In the genomic region with DNA sequence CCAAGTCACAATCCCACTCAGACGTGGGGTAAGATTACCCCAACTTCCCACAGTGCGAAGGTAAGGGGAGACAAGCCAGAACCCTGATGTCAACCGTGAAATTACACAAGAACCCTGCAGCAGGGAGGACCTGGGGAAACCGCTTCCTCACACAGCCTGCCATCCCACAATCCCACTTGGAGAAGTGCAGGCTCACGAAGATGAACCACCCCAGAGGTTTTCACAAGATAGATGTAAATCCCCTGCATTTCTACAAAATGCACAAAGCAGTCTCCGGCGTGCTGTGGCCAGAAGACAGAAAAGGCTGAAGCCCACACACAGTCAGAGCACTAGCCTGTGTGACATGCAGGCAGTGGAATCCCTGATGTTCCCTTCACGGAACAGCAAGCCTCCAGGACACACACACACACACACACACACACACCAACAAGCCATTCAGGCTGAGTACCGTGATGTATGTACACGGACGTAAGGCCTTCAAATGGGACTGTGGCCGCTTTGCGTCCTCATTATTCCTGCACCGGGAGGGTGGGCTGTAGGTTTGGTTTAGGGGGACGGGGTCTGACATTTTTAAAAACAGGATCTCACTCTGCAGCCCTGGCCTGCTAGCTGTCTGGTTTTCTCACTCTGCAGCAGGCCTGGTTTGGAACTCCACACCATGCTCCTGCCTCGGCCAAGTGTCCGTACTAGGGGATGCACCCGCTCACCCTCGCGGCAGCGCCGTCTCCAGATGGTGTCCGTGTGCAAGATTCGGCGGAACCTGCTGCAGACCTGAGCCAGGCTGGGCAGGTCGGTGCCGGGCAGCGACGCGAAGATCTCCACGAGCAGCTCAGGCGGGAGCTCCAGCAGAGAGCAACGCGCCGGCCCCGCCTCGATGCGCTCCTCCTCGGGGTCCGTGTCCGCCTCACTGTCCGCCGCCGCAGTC, we compare ENCODE assay signal across 8 mouse cellular contexts. TPM values are rescaled to one million over a fixed set of nuclear protein-coding genes. Genes with fewer than 3 reads are reported as not detected.
DNase-seq lines count a peak whose midpoint lies in the region; ATAC-seq and TF ChIP-seq lines count a peak whose summit lies in the region.

No protein-coding gene starts in this region.

- H3K27me3 ChIP-seq in heart, adult 2 months (ENCODE audit: control insufficient read depth, insufficient read depth, low read length): no peaks in the 10 kb centered on the region
- H3K27me3 ChIP-seq in hindbrain, embryonic 15.5 days: no peaks in the 10 kb centered on the region
- no peaks in the 10 kb centered on the region for H3K27me3 ChIP-seq in midbrain, embryonic 14.5 days (ENCODE audit: control insufficient read depth, insufficient read depth, low read length)

- no peaks in the 10 kb centered on the region for H3K36me3 ChIP-seq in heart, adult 2 months (ENCODE audit: control insufficient read depth, insufficient read depth, low read length)
- no peaks in the 10 kb centered on the region for H3K36me3 ChIP-seq in hindbrain, embryonic 15.5 days
- H3K36me3 ChIP-seq in midbrain, embryonic 14.5 days (ENCODE audit: control insufficient read depth, insufficient read depth, low read length): no peaks in the 10 kb centered on the region

- peaks cover 18% of the 10 kb centered on the region for H3K4me1 ChIP-seq in heart, adult 2 months (ENCODE audit: control insufficient read depth, insufficient read depth, low read length)
- peaks cover 37% of the 10 kb centered on the region for H3K4me1 ChIP-seq in hindbrain, embryonic 15.5 days (replicated peaks)
- H3K4me1 ChIP-seq in midbrain, embryonic 14.5 days (ENCODE audit: control insufficient read depth, insufficient read depth, low read length): peaks cover 17% of the 10 kb centered on the region

- peak overlapping the region; percentile 91 for H3K4me2 ChIP-seq in hindbrain, embryonic 15.5 days
- H3K4me2 ChIP-seq in midbrain, embryonic 14.5 days (ENCODE audit: low read length): peak overlapping the region; percentile 83

- intact Hi-C loops in heart, adult 2 months (cut with DNase I): loop anchor here (1.0 kb wide), 1 partner anchor 31 kb away; no protein-coding TSS in a partner anchor

- H3K79me2 ChIP-seq in heart, adult 2 months (replicated peaks; ENCODE audit: control insufficient read depth, insufficient read depth, low read length): no peaks in the 10 kb centered on the region; the same call in 1 of the 2 replicates

- no peaks in the 10 kb centered on the region for H3K9me3 ChIP-seq in hindbrain, embryonic 15.5 days
- no peaks in the 10 kb centered on the region for H3K9me3 ChIP-seq in midbrain, embryonic 14.5 days (ENCODE audit: control insufficient read depth, low read length)

- peak overlapping the region; percentile 82 for H3K27ac ChIP-seq in heart, adult 2 months
- H3K27ac ChIP-seq in hindbrain, embryonic 15.5 days (replicated peaks): peak overlapping the region; percentile 79
- peak overlapping the region; percentile 74 for H3K27ac ChIP-seq in midbrain, embryonic 14.5 days (replicated peaks; ENCODE audit: low read depth, low read length)

- WGBS in heart, adult 2 months: 2% methylated on average over 40 of the region's 44 CpGs
- 1% methylated on average over 43 of the region's 44 CpGs for WGBS in hindbrain, embryonic 15.5 days
- WGBS in midbrain, embryonic 14.5 days: 1% methylated on average over 39 of the region's 44 CpGs

- peak; percentile 15 for ATAC-seq in common myeloid progenitor, adult 5-6 weeks (replicated peaks; ENCODE audit: low read depth, poor library complexity, severe bottlenecking)
- ATAC-seq in hindbrain, embryonic 15.5 days (ENCODE audit: low FRiP score, low read depth): peak; percentile 67
- ATAC-seq in midbrain, embryonic 14.5 days (ENCODE audit: low FRiP score, low TSS enrichment): peak; percentile 59

- no peak for TF ChIP-seq CTCF in heart, adult 2 months (IDR thresholded peaks at IDR 0.05)

- DNase-seq in heart, adult 2 months: peak in 1 of 2 experiments; percentile 29
- no peak for DNase-seq in heart, adult 18-20 months
- DNase-seq in A20 (ENCODE audit: low read depth, low spot score): peak; percentile 55
- peak; percentile 60 for DNase-seq in midbrain, embryonic 14.5 days
- DNase-seq in layer of hippocampus, postnatal 10 days (ENCODE audit: low spot score in 2 of 2): no peak
- no peak for DNase-seq in layer of hippocampus, adult 9-11 months

- no peak for TF ChIP-seq EP300 in heart, adult 2 months (IDR thresholded peaks at IDR 0.05; ENCODE audit: insufficient read depth, low read depth, low read length)

- H3K9ac ChIP-seq in heart, adult 2 months (ENCODE audit: low read depth, low read length): peak overlapping the region; percentile 88
- H3K9ac ChIP-seq in hindbrain, embryonic 15.5 days: peak overlapping the region; percentile 88
- peak overlapping the region; percentile 79 for H3K9ac ChIP-seq in midbrain, embryonic 14.5 days (replicated peaks; ENCODE audit: low read length)

- TF ChIP-seq POLR2A in heart, adult 2 months (IDR thresholded peaks at IDR 0.05; ENCODE audit: insufficient read depth, low read depth, low read length): no peak

- peak overlapping the region; percentile 72 for H3K4me3 ChIP-seq in heart, adult 2 months
- peak overlapping the region; percentile 95 for H3K4me3 ChIP-seq in hindbrain, embryonic 15.5 days
- H3K4me3 ChIP-seq in midbrain, embryonic 14.5 days (replicated peaks; ENCODE audit: low read depth, low read length): peak overlapping the region; percentile 88

RNA-seq across cellular contexts. Expression of a gene that starts 0.6 kb away (rescaled TPM):
- total RNA-seq in heart, adult 2 months (2021): 100 to 1,000 TPM in 1 of 2 experiments, 10 to 100 TPM in 1; 96.7 to 124 TPM
- polyA plus RNA-seq in heart, adult 2 months (2012; rRNA removed): 74.4 and 106 TPM in 2 replicates
- 100 to 1,000 TPM in 1 of 2 experiments, 10 to 100 TPM in 1; 91.3 to 110 TPM for total RNA-seq in heart, adult 18-20 months (2021)
- total RNA-seq in common myeloid progenitor, adult 5-6 weeks (2017): 6.8 and 8.8 TPM in 2 replicates
- 34.1 and 39.6 TPM in 2 replicates for polyA plus RNA-seq in hindbrain, embryonic 15.5 days (2015; fragmentation: Nextera tagmentation; extraction: Ambion mirVana)
- 26.7 and 33.5 TPM in 2 replicates for polyA plus RNA-seq in midbrain, embryonic 14.5 days (2014; fragmentation: Nextera tagmentation; extraction: Ambion mirVana)
- total RNA-seq in layer of hippocampus, postnatal 10 days (2021): 10 to 100 TPM; 88.4 to 95.5 TPM

RNA-seq across cellular contexts. Expression of a gene that starts 12.1 kb away (rescaled TPM):
- total RNA-seq in heart, adult 2 months (2021): 100 to 1,000 TPM; 235 to 277 TPM
- polyA plus RNA-seq in heart, adult 2 months (2012; rRNA removed): 129 and 131 TPM in 2 replicates
- 100 to 1,000 TPM; 238 to 264 TPM for total RNA-seq in heart, adult 18-20 months (2021)
- total RNA-seq in common myeloid progenitor, adult 5-6 weeks (2017): 86.6 and 91.3 TPM in 2 replicates
- polyA plus RNA-seq in hindbrain, embryonic 15.5 days (2015; fragmentation: Nextera tagmentation; extraction: Ambion mirVana): 349 and 352 TPM in 2 replicates
- 440 and 461 TPM in 2 replicates for polyA plus RNA-seq in midbrain, embryonic 14.5 days (2014; fragmentation: Nextera tagmentation; extraction: Ambion mirVana)
- 100 to 1,000 TPM; 142 to 149 TPM for total RNA-seq in layer of hippocampus, postnatal 10 days (2021)

RNA-seq across cellular contexts. Expression of a gene that starts 33.9 kb away (rescaled TPM):
- total RNA-seq in heart, adult 2 months (2021): not detected
- 0.41 TPM in 1 of 2 replicates, not detected in the other for polyA plus RNA-seq in heart, adult 2 months (2012; rRNA removed)
- not detected for total RNA-seq in heart, adult 18-20 months (2021)
- total RNA-seq in common myeloid progenitor, adult 5-6 weeks (2017): not detected in 2 replicates
- not detected in 2 replicates for polyA plus RNA-seq in hindbrain, embryonic 15.5 days (2015; fragmentation: Nextera tagmentation; extraction: Ambion mirVana)
- 0.22 TPM in 1 of 2 replicates, not detected in the other for polyA plus RNA-seq in midbrain, embryonic 14.5 days (2014; fragmentation: Nextera tagmentation; extraction: Ambion mirVana)
- not detected for total RNA-seq in layer of hippocampus, postnatal 10 days (2021)

Comparison
In these comparisons a context has a peak if more than half of its experiments do, and no peak if none do; other contexts are left out.
1. DNase-seq: peak in A20 (single experiment) and midbrain, embryonic 14.5 days (single experiment); none in heart, adult 18-20 months (0 of 2), layer of hippocampus, postnatal 10 days (0 of 2) and layer of hippocampus, adult 9-11 months (single experiment).
2. ATAC-seq: peak in every context shown above with its lines; median percentile 67 in hindbrain, embryonic 15.5 days; 59 in midbrain, embryonic 14.5 days; 15 in common myeloid progenitor, adult 5-6 weeks.
3. Peak in every context shown above with its lines, with median percentiles within 50 percentile points of each other: H3K27ac ChIP-seq, H3K4me3 ChIP-seq and H3K9ac ChIP-seq.